Mouse (Mus musculus) kidney, adult 2 months (tissue): ENCODE measurements around the gene Esrrg. TPM values are rescaled to one million over a fixed set of nuclear protein-coding genes. Genes with fewer than 3 reads are reported as not detected.

Experiments
- DNase-seq: peaks from one replicate; pipeline ENCODE4 v3.0.0; 2021
- H3K27ac ChIP-seq: fragments of 200-500 bp; 2 replicates; pipeline ENCODE4 v1.5.1; 2012; ENCODE audit warnings: low read depth, low read length, control low read depth, inconsistent platforms; ENCODE audit not compliant: insufficient read depth
- H3K27me3 ChIP-seq: fragments of 200-500 bp; replicated peaks from 2 replicates; pipeline ENCODE4 v1.6.1; 2012; ENCODE audit warnings: mild to moderate bottlenecking, moderate library complexity, low read length, inconsistent platforms; ENCODE audit not compliant: control insufficient read depth, insufficient read depth
- H3K36me3 ChIP-seq: fragments of 200-500 bp; 2 replicates; pipeline ENCODE4 v1.6.1; 2012; ENCODE audit warnings: mild to moderate bottlenecking, moderate library complexity, low read length, inconsistent platforms; ENCODE audit not compliant: control insufficient read depth, insufficient read depth
- H3K4me1 ChIP-seq: fragments of 200-500 bp; 2 replicates; pipeline ENCODE4 v1.6.1; 2011; ENCODE audit warnings: low read length; ENCODE audit not compliant: control insufficient read depth, insufficient read depth
- H3K4me3 ChIP-seq: fragments of 200-500 bp; 2 replicates; pipeline ENCODE4 v1.5.1; 2011; ENCODE audit warnings: mild to moderate bottlenecking, low read depth, low read length, control low read depth; ENCODE audit not compliant: insufficient read depth
- CTCF ChIP-seq: fragments of 200-500 bp; conservative IDR thresholded peaks from 2 replicates; pipeline ENCODE4 v1.5.1; 2011; ENCODE audit warnings: low read depth, mild to moderate bottlenecking, control low read depth, low read length, moderate library complexity, mixed read lengths; ENCODE audit not compliant: insufficient read depth, insufficient read length
- POLR2A ChIP-seq: fragments of 200-500 bp; IDR thresholded peaks from one replicate; pipeline ENCODE4 v1.6.1; 2011; ENCODE audit warnings: low read depth, low read length, control low read depth
- WGBS: fragments of 180-500 bp; shearing (Covaris S2); methylation state at CpG from one replicate; pipeline ENCODE4 v1.1.7; 2018; 5-methylcytosine and 5-hydroxymethylcytosine counted together
- polyA plus RNA-seq: library from polyadenylated mRNA; depleted of rRNA; stranded (reverse); fragments of >200 nt; gene quantifications from 2 replicates; pipeline ENCODE4 v1.2.3, GENCODE M21; 2012

The Esrrg gene
- polyA plus RNA-seq, 1 experiment = 24.2 TPM

DNA sequence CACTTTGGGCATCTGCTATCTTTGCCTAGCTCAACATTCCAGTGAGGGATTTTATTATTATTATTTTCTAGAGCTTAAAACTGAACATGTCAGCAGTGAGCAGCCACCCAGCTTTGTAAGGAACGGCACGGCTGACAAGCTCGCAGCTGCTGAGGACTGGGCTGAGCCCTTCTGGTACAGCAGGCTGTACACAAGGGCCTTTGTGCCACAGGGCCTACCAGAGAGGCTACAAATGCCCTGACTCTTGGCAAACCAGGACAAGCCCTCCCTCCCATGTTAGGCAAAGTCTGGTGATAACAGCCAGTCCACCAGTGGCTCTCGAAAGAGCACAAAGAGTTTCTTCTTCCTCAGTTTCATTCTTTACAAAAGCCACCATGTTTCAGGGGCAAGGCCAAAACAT, 75.9 kb downstream of the Esrrg start:
- TF ChIP-seq POLR2A = no peak
- TF ChIP-seq CTCF = no peak
- Histone ChIP-seq H3K36me3 (no peaks in the 10 kb centered on the region), H3K27me3 (no peaks in the 10 kb centered on the region), H3K4me3 (no peak overlapping the region), H3K27ac (no peak overlapping the region), H3K4me1 (no peaks in the 10 kb centered on the region)
- 81% methylated on average over 4 of the region's 4 CpGs for WGBS
- no peak for DNase-seq

- Histone ChIP-seq H3K4me1 (peaks cover 14% of the 10 kb centered on the region), H3K36me3 (no peaks in the 10 kb centered on the region), H3K27me3 (no peaks in the 10 kb centered on the region), H3K27ac (peak overlapping the region; percentile 56), H3K4me3 (no peak overlapping the region)
- peak; percentile 88 for DNase-seq
- 42% methylated on average over 11 of the region's 11 CpGs for WGBS
- TF ChIP-seq POLR2A (no peak), CTCF (no peak)
Measured at GRCm38 (mm10) chr1:187691846-187692525, 83.4 kb downstream of the Esrrg start.

DNA sequence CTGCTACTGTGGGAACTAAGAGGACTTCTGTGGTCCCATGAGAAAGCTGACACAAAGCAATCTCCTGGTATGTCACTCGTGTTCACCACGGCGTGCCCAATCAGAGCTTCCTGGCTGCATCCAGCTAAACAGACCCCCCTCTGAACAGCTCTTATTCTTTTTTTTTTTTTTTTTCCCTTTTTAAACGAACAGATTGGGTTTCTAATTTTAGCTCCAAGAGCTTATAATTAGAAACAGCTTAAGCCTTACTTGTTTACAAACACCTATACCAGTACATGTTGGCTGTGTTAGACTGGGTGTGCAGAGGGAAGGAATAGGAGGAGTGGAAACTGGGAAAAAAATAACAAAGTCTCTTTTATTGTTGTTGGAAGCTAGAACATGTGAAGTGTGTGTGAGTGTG, 86.3 kb downstream of the Esrrg start:
- no peak for DNase-seq
- H3K27ac ChIP-seq = no peak overlapping the region
- TF ChIP-seq POLR2A = no peak
- H3K4me1 ChIP-seq = peaks cover 14% of the 10 kb centered on the region
- 58% methylated on average over 4 of the region's 4 CpGs for WGBS
- H3K36me3 ChIP-seq = no peaks in the 10 kb centered on the region
- H3K4me3 ChIP-seq = no peak overlapping the region
- H3K27me3 ChIP-seq = no peaks in the 10 kb centered on the region

- Histone ChIP-seq H3K4me1 (peaks cover 7% of the 10 kb centered on the region), H3K27me3 (no peaks in the 10 kb centered on the region), H3K4me3 (no peak overlapping the region), H3K27ac (no peak overlapping the region), H3K36me3 (no peaks in the 10 kb centered on the region)
- WGBS = 87% methylated on average over 9 of the region's 9 CpGs
- no peak for DNase-seq
- no peak for TF ChIP-seq CTCF
- TF ChIP-seq POLR2A = no peak
Measured at GRCm38 (mm10) chr1:187698201-187698600, 89.6 kb downstream of the Esrrg start.

GRCm38 (mm10) chr1:187700963-187701362, 92.4 kb downstream of the Esrrg start:
- Histone ChIP-seq H3K4me1 (peaks cover 2% of the 10 kb centered on the region), H3K27me3 (no peaks in the 10 kb centered on the region), H3K36me3 (no peaks in the 10 kb centered on the region), H3K4me3 (no peak overlapping the region), H3K27ac (no peak overlapping the region)
- 74% methylated on average over 2 of the region's 2 CpGs for WGBS
- DNase-seq = no peak
- TF ChIP-seq CTCF (no peak), POLR2A (no peak)

DNA sequence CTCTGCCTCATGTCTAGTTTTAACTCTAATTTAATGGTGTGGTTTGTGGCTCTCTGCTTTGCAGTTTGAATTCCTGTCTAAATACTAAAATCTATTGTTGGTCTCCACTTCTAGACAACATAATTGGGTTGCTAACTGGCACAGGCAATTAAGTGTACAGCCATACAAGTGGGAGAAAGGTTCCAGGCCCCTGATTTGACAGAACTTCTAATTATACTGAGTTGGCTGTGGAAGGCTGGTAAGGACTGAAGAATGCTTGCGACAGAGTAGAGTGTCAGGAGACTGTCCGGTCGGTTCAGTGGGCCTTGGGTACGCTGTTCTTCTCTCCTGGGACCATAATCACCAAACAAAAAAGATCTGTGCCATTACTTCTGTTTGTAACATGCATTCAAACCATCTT, 96.3 kb downstream of the Esrrg start:
- DNase-seq = no peak
- Histone ChIP-seq H3K27ac (no peak overlapping the region), H3K4me1 (peaks cover 5% of the 10 kb centered on the region), H3K27me3 (no peaks in the 10 kb centered on the region), H3K36me3 (no peaks in the 10 kb centered on the region; the same call in 1 of the 2 replicates), H3K4me3 (no peak overlapping the region)
- 88% methylated on average over 4 of the region's 4 CpGs for WGBS
- no peak for TF ChIP-seq CTCF
- TF ChIP-seq POLR2A = no peak

- no peak for TF ChIP-seq CTCF
- no peak for TF ChIP-seq POLR2A
- no peaks in the 10 kb centered on the region for H3K27me3 ChIP-seq
- no peak overlapping the region for H3K4me3 ChIP-seq
- no peak overlapping the region for H3K27ac ChIP-seq
- WGBS = 69% methylated on average over 5 of the region's 5 CpGs
- no peaks in the 10 kb centered on the region; the same call in 1 of the 2 replicates for H3K36me3 ChIP-seq
- H3K4me1 ChIP-seq = peaks cover 5% of the 10 kb centered on the region
- no peak for DNase-seq
Measured at GRCm38 (mm10) chr1:187705348-187705747, 96.8 kb downstream of the Esrrg start.
